13 mouse cellular contexts compared by ENCODE assay signal in genomic region chr3:96764528-96764927, GRCm38 (mm10). TPM values are rescaled to one million over a fixed set of nuclear protein-coding genes. Genes with fewer than 3 reads are reported as not detected.
DNase-seq lines count a peak whose midpoint lies in the region; ATAC-seq and TF ChIP-seq lines count a peak whose summit lies in the region.
"Had no signal": no experiment of that assay in that cellular context is flagged by ENCODE, and none has a peak within 500 bp of the region (broad histone marks: within the 10 kb centered on the region; RNA-seq: fewer than 3 reads in every experiment).

No protein-coding gene starts in this region.

- no peaks in the 10 kb centered on the region for H3K36me3 ChIP-seq in heart, embryonic 11.5 days (ENCODE audit: control insufficient read depth, insufficient read depth, low read length)
- peaks cover 46% of the 10 kb centered on the region for H3K36me3 ChIP-seq in G1E (replicated peaks)
- H3K36me3 ChIP-seq in liver, embryonic 11.5 days (ENCODE audit: control insufficient read depth, insufficient read depth, low read length): no peaks in the 10 kb centered on the region
- H3K36me3 ChIP-seq: embryonic facial prominence, embryonic 15.5 days; hindbrain, embryonic 15.5 days had no signal

- H3K4me2 ChIP-seq in heart, embryonic 11.5 days: no peak overlapping the region
- H3K4me2 ChIP-seq in liver, embryonic 11.5 days: peak overlapping the region; percentile 5
- H3K4me2 ChIP-seq: embryonic facial prominence, embryonic 15.5 days; heart, embryonic 12.5 days; hindbrain, embryonic 15.5 days; lung, embryonic 15.5 days had no signal

- H3K27ac ChIP-seq in heart, embryonic 11.5 days (ENCODE audit: low read depth, low read length): no peak overlapping the region
- H3K27ac ChIP-seq in liver, embryonic 11.5 days (ENCODE audit: low read depth, low read length): no peak overlapping the region
- H3K27ac ChIP-seq: embryonic facial prominence, embryonic 15.5 days; hindbrain, embryonic 15.5 days; lung, embryonic 15.5 days had no signal

- no peaks in the 10 kb centered on the region for H3K27me3 ChIP-seq in heart, embryonic 11.5 days (ENCODE audit: control insufficient read depth, insufficient read depth, low read length)
- no peaks in the 10 kb centered on the region for H3K27me3 ChIP-seq in G1E (ENCODE audit: insufficient read depth, low read length)
- no peaks in the 10 kb centered on the region for H3K27me3 ChIP-seq in liver, embryonic 11.5 days (replicated peaks; ENCODE audit: control insufficient read depth, insufficient read depth, low read length)
- H3K27me3 ChIP-seq: embryonic facial prominence, embryonic 15.5 days; heart, embryonic 12.5 days; hindbrain, embryonic 15.5 days; lung, embryonic 15.5 days had no signal

- WGBS in heart, embryonic 11.5 days (ENCODE audit: insufficient replicate concordance): 87% methylated on average over 1 of the region's 1 CpGs
- WGBS in liver, embryonic 11.5 days: 72% methylated on average over 1 of the region's 1 CpGs

- no peaks in the 10 kb centered on the region for H3K9me3 ChIP-seq in heart, embryonic 11.5 days (replicated peaks; ENCODE audit: control insufficient read depth, low read length)
- peaks cover 5% of the 10 kb centered on the region; the same call in 1 of the 2 replicates for H3K9me3 ChIP-seq in G1E (replicated peaks)
- no peaks in the 10 kb centered on the region for H3K9me3 ChIP-seq in liver, embryonic 11.5 days (ENCODE audit: control insufficient read depth, low read length)
- H3K9me3 ChIP-seq: embryonic facial prominence, embryonic 15.5 days; heart, embryonic 12.5 days; hindbrain, embryonic 15.5 days; lung, embryonic 15.5 days had no signal

- no peak overlapping the region for H3K9ac ChIP-seq in heart, embryonic 11.5 days (ENCODE audit: low read depth, low read length)
- H3K9ac ChIP-seq in liver, embryonic 11.5 days (ENCODE audit: low read depth, low read length): no peak overlapping the region; the same call in 1 of the 2 replicates
- H3K9ac ChIP-seq: embryonic facial prominence, embryonic 15.5 days; heart, embryonic 12.5 days; hindbrain, embryonic 15.5 days; lung, embryonic 15.5 days had no signal

- peak; percentile 90 for DNase-seq in heart, adult 11 months
- peak; percentile 27 for DNase-seq in 3134 (ENCODE audit: extremely low read depth, insufficient read length, low spot score)
- peak; percentile 40 for DNase-seq in G1E (ENCODE audit: low spot score)
- no peak for DNase-seq in liver, embryonic 11.5 days (ENCODE audit: low spot score)
- no peak for DNase-seq in neural tube, embryonic 10.5 days (ENCODE audit: extremely low spot score, low spot score)
- DNase-seq in cerebellum, adult 11-12 months: no peak
- DNase-seq in urinary bladder, adult 18-20 months (ENCODE audit: low spot score in 2 of 2): no peak
- DNase-seq: cerebellum, adult 8-10 months had no signal

- TF ChIP-seq CTCF in G1E (IDR thresholded peaks at IDR 0.05; ENCODE audit: low read depth, low read length): no peak

- ATAC-seq in heart, embryonic 11.5 days (replicated peaks; ENCODE audit: insufficient number of reproducible peaks, low FRiP score, low TSS enrichment): no peak
- no peak for ATAC-seq in G1E (ENCODE audit: extremely low read depth, insufficient number of reproducible peaks, low FRiP score, poor library complexity, severe bottlenecking)
- no peak for ATAC-seq in liver, embryonic 11.5 days (replicated peaks; ENCODE audit: low FRiP score)

- no peak overlapping the region for H3K4me3 ChIP-seq in heart, embryonic 11.5 days (ENCODE audit: low read depth, low read length)
- H3K4me3 ChIP-seq in G1E (ENCODE audit: low read depth, low read length): peak overlapping the region; percentile 33; the same call in 1 of the 2 replicates
- H3K4me3 ChIP-seq in liver, embryonic 11.5 days (ENCODE audit: low read depth, low read length): no peak overlapping the region
- H3K4me3 ChIP-seq: embryonic facial prominence, embryonic 15.5 days; heart, embryonic 12.5 days; hindbrain, embryonic 15.5 days; lung, embryonic 15.5 days had no signal

- H3K4me1 ChIP-seq in heart, embryonic 11.5 days (ENCODE audit: control insufficient read depth, insufficient read depth, low read length): peaks cover 3% of the 10 kb centered on the region; the same call in 1 of the 2 replicates
- H3K4me1 ChIP-seq in G1E (ENCODE audit: insufficient read depth, low read depth, low read length): peaks cover 15% of the 10 kb centered on the region
- no peaks in the 10 kb centered on the region for H3K4me1 ChIP-seq in liver, embryonic 11.5 days (replicated peaks; ENCODE audit: control insufficient read depth, insufficient read depth, low read length)
- H3K4me1 ChIP-seq: embryonic facial prominence, embryonic 15.5 days; lung, embryonic 15.5 days had no signal

RNA-seq across cellular contexts. Expression of gene Rnf115, which starts 37.1 kb away (rescaled TPM):
- polyA plus RNA-seq in heart, embryonic 11.5 days (2014; fragmentation: Nextera tagmentation; extraction: Ambion mirVana): 53.9 and 56.1 TPM in 2 replicates
- 63.7 and 83.0 TPM in 2 replicates for total RNA-seq in G1E (2014; fragmentation: Nextera tagmentation)
- total RNA-seq in G1E (2017): 79.1 and 81.7 TPM in 2 replicates
- 21.2 and 26.4 TPM in 2 replicates for polyA plus RNA-seq in G1E (2012)
- 49.6 and 51.5 TPM in 2 replicates for polyA plus RNA-seq in liver, embryonic 11.5 days (2014; fragmentation: Nextera tagmentation; extraction: Ambion mirVana)

RNA-seq across cellular contexts. Expression of gene Polr3c, which starts 37.1 kb away (rescaled TPM):
- 31.4 and 32.7 TPM in 2 replicates for polyA plus RNA-seq in heart, embryonic 11.5 days (2014; fragmentation: Nextera tagmentation; extraction: Ambion mirVana)
- total RNA-seq in G1E (2014; fragmentation: Nextera tagmentation) (79.4 and 84.4 TPM in 2 replicates), G1E (2017) (19.2 and 27.9 TPM in 2 replicates)
- 7.7 and 8.9 TPM in 2 replicates for polyA plus RNA-seq in G1E (2012)
- polyA plus RNA-seq in liver, embryonic 11.5 days (2014; fragmentation: Nextera tagmentation; extraction: Ambion mirVana): 41.4 and 44.1 TPM in 2 replicates

RNA-seq across cellular contexts. Expression of gene Nudt17, which starts 56.2 kb away (rescaled TPM):
- 7.4 and 9.3 TPM in 2 replicates for polyA plus RNA-seq in heart, embryonic 11.5 days (2014; fragmentation: Nextera tagmentation; extraction: Ambion mirVana)
- total RNA-seq in G1E (2014; fragmentation: Nextera tagmentation) (0.68 TPM in 1 of 2 replicates, not detected in the other), G1E (2017) (0.22 and 0.70 TPM in 2 replicates)
- 0.66 and 0.83 TPM in 2 replicates for polyA plus RNA-seq in G1E (2012)
- 2.4 and 2.5 TPM in 2 replicates for polyA plus RNA-seq in liver, embryonic 11.5 days (2014; fragmentation: Nextera tagmentation; extraction: Ambion mirVana)

Comparison
In these comparisons a context has a peak if more than half of its experiments do, and no peak if none do; other contexts are left out.
1. DNase-seq: peak in heart, adult 11 months (single experiment), 3134 (single experiment) and G1E (single experiment); none in liver, embryonic 11.5 days (single experiment), neural tube, embryonic 10.5 days (single experiment), cerebellum, adult 11-12 months (single experiment) and urinary bladder, adult 18-20 months (0 of 2).